Mouse (Mus musculus) 416B (cell line): ENCODE measurements around the gene Hist2h2be.
"Not testable (repeated sequence)": the region's sequence is repeated elsewhere in the genome, so short reads cannot be mapped to it uniquely, and the experiment has no call there.

Experiments
- DNase-seq: peaks from one replicate; pipeline ENCODE4 v3.0.0; 2011; ENCODE audit warnings: low read depth

The Hist2h2be gene

GRCm38 (mm10) chr3:96238954-96239793 lies 18.3 kb downstream of the Hist2h2be start, which contains the start of gene Hist2h3c2:
TSS of gene Hist2h3c2 (minus strand) at chr3:96239127.
- DNase-seq, result not testable (repeated sequence)

- peak; percentile 89 for DNase-seq
Observed at GRCm38 (mm10) chr3:96239949-96240798, 19.3 kb downstream of the Hist2h2be start, which contains the start of gene Hist2h2aa2. TSS of gene Hist2h2aa2 (minus strand) at chr3:96240276.

- no peak for DNase-seq
Observed at GRCm38 (mm10) chr3:96240799-96241197, 19.9 kb downstream of the Hist2h2be start.

- DNase-seq, result peak; percentile 55
Observed at GRCm38 (mm10) chr3:96243921-96244572, 23.1 kb downstream of the Hist2h2be start.

- peak; percentile 92 for DNase-seq
Observed at GRCm38 (mm10) chr3:96245003-96245886, 24.3 kb downstream of the Hist2h2be start, which contains the start of gene Hist2h2aa1. TSS of gene Hist2h2aa1 (plus strand) at chr3:96245497.

- not testable (repeated sequence) for DNase-seq
Observed at GRCm38 (mm10) chr3:96246018-96246417, 25.1 kb downstream of the Hist2h2be start.

GRCm38 (mm10) chr3:96246427-96246856 lies 25.5 kb downstream of the Hist2h2be start, which contains the start of gene Hist2h3c1:
TSS of gene Hist2h3c1 (plus strand) at chr3:96246685.
- not testable (repeated sequence) for DNase-seq

GRCm38 (mm10) chr3:96247356-96248140 lies 26.6 kb downstream of the Hist2h2be start:
- peak; percentile 76 for DNase-seq

GRCm38 (mm10) chr3:96248141-96249033 lies 27.5 kb downstream of the Hist2h2be start:
- DNase-seq, result peak; percentile 70

- no peak for DNase-seq
Observed at GRCm38 (mm10) chr3:96249034-96249345, 28.1 kb downstream of the Hist2h2be start.

GRCm38 (mm10) chr3:96250890-96251289 lies 30.0 kb downstream of the Hist2h2be start:
- DNase-seq, result no peak

- DNase-seq, result no peak
Observed at GRCm38 (mm10) chr3:96251787-96252186, 30.9 kb downstream of the Hist2h2be start.

- DNase-seq, result no peak
Observed at GRCm38 (mm10) chr3:96254683-96255355, 33.9 kb downstream of the Hist2h2be start.

- DNase-seq, result no peak
Observed at GRCm38 (mm10) chr3:96255926-96256593, 35.1 kb downstream of the Hist2h2be start.

- no peak for DNase-seq
Observed at GRCm38 (mm10) chr3:96257190-96257589, 36.3 kb downstream of the Hist2h2be start.

GRCm38 (mm10) chr3:96260220-96260619 lies 39.3 kb downstream of the Hist2h2be start:
- no peak for DNase-seq

GRCm38 (mm10) chr3:96261623-96262022 lies 40.7 kb downstream of the Hist2h2be start:
- no peak for DNase-seq
